Mouse (Mus musculus) G1E (cell line): ENCODE measurements around the gene Sox21.

Source experiments
- CTCF ChIP-seq: IDR thresholded peaks from 2 replicates; pipeline ENCODE4 v1.5.1; 2012; ENCODE audit warnings: low read depth, low read length, inconsistent platforms, mixed read lengths
- TAL1 ChIP-seq: conservative IDR thresholded peaks from 2 replicates; pipeline ENCODE4 v1.6.1; 2012; ENCODE audit warnings: low read depth, low read length, inconsistent platforms, mixed read lengths

- TF ChIP-seq CTCF (no peak), TAL1 (no peak)
Measured at GRCm38 (mm10) chr14:118268849-118269248, 32.0 kb upstream of the Sox21 start.
